Mouse (Mus musculus): ENCODE results near the gene Zmat5. TPM values are rescaled to one million over a fixed set of nuclear protein-coding genes. Genes with fewer than 3 reads are reported as not detected.
A peak's percentile ranks its signal among the peaks of the same experiment; 100 is the strongest.

Gene Zmat5
- total RNA-seq, 2 experiments from 2014 or later: 19.7 to 50.8 TPM

DNA sequence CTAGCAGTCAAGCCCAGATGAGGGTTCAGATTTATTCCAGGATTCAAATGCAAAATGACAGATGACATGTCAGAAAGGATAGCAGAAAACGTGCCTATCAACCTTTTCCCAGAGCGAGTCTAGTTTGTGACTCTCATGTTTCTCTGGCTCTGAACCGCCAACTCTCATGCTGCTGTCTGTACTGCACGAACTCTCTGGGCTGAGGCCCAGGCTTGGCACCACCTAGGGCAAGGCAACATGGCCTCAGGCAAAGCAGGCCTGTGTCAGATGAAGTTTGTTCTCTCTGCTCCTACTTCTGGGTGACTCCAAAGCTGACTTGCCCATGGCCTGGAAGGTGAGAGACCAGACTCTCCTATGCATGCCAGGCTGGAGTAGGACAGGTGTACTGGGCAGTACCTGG is 63.9 kb downstream of the Zmat5 start:
- ATAC-seq (replicated peaks; ENCODE audit: poor library complexity, severe bottlenecking): no peak

DNA sequence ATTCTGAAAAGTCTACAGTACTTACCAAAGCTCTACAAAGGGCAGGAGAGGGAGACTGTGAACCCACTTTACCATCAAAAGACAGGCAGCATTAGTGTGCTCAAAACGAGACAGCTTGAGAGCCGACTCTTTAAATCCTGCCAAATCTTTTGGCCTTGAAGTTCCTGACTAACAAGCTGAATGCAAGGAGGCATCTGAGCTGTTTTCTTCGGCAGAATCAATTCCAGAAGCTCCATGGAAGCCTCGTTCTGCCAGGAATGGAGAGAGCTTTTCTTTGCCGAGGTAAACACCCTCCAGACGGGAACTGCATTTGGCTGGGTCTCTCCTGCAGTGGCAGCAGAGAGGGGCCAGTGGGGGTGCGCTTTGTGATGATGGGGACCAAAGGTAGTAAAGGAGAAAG is 64.8 kb downstream of the Zmat5 start:
- no peak for ATAC-seq (replicated peaks; ENCODE audit: poor library complexity, severe bottlenecking)

DNA sequence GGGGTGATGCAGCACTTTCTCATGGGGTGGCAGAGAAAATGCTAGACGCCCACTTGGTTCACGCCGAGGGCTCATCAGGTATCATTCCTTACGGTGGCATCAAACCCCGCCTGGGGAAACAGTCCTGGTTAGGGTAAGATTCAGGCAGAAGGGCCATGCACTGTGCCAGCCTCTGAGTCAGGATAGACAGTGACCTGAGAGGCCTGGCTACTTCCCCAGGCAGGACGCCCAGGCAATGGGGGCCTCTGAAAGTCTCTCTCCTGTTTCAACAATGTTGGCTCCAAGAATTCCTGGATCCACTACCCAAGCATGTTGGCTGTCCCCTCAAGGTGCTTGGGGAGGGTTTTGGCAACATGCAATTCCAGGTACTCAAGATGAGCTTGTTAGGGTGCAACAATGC is 65.4 kb downstream of the Zmat5 start:
- no peak for ATAC-seq (replicated peaks; ENCODE audit: poor library complexity, severe bottlenecking)

DNA sequence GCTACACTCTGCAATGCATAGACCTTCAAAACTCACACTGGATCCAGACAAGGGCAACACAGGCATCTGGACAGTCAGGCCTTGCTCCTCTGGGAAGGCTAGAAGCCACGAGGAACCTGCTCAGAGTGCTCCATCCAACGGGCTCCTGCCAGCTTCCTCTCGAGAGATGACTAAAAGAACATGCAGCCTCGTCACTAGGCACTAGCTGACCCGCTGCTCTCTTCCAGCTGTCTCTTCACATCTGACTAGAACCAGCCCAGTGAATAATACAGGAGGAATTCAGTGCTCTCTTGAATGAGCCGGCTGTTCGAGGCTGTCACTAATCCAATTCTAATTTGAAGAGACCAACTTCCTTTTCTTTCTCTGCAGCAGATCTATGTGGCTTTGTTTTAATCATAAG is 67.3 kb downstream of the Zmat5 start:
- no peak for ATAC-seq (replicated peaks; ENCODE audit: poor library complexity, severe bottlenecking)

DNA sequence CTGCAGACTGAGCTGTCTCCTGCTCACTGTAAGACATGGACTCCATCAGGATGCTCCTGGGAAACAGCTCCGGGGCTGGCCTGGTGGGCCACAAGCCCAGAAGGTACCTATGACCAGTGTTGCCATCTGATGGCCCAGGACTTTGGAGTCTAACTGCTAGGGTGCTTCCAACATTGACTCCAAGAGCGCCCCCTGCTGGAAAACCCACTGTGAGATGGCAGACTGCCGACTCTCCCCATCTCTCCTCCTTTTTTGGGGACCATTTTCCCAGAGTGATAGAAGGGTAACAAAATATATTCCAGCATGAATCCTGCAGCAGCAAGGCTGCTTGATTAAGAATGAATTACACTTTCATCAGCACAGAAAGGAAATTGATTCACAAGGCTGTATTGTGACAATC is 68.4 kb downstream of the Zmat5 start:
- peak; percentile 25; the same call in 1 of the 2 replicates for ATAC-seq (replicated peaks; ENCODE audit: poor library complexity, severe bottlenecking)

DNA sequence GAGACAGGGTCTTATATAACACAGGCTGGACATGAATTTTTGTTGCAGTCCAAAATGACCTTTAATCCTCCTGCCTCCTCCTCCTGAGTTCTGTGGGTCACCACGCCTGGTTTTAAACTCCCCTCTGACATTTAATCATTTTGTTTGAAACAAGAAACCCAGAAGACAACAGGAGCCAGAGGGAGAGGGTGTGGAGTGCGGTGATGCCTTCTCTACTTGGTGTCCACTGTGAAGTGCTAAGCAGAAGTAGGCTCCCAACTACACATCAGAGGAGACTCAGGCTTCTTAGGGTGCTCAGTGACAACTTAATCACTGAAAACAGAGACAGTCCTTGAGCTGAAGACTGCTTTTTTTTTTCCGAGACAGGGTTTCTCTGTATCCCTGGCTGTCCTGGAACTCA is 76.4 kb downstream of the Zmat5 start:
- no peak for ATAC-seq (replicated peaks; ENCODE audit: poor library complexity, severe bottlenecking)

DNA sequence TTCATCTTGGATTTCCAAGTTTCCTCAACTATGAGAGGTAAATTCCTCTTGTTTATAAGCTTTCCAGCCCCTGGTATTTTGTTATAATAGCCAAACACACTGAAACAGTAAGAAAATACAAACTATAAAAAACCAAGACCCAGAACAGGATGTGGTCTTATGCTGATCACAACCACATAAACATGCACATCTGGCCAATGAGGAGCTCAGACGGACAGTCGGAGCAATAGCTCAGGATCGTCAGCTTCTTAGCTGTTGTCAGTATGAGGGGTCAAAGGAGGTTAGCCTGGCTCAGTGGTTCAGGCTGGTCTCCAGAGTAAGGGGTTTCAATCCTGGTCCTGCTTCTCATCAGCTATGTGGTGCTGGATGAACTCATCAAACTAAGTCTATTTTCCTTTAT is 78.6 kb downstream of the Zmat5 start:
- no peak; the same call in 1 of the 2 replicates for ATAC-seq (replicated peaks; ENCODE audit: poor library complexity, severe bottlenecking)

DNA sequence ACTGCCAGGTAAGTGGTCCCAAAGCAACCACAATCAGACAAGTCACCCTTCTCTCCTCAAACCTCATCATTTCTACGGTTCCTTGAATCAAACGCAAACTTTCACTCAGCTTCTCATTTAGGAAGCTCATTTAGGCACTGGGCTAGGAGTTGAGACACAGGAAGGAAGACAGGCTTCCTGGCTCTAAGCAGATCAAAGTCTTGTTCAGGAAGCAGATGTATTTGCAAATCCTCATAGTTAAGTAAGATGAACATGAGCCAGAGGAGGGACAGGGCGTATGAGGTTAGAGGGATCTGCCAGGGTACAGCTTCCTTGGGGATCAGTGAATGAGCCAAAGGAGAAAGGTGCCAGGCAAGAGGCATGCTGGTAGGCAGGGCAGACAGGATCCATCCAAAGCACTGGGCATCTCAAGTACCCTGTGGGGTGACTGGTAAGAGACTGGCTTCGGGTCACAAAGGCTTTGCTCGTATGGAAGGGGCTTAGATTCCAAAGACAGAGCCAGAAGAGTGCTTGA is 80.2 kb downstream of the Zmat5 start:
- peak; percentile 87 for ATAC-seq (replicated peaks; ENCODE audit: poor library complexity, severe bottlenecking)

Other genes with a start within 250 kb of the Zmat5 start
- gene Mtmr3, start 109.8 kb upstream of the Zmat5 start, total RNA-seq (2014; fragmentation: Nextera tagmentation): 47.6 and 48.6 TPM in 2 replicates
- gene Mtmr3, start 109.8 kb upstream of the Zmat5 start, total RNA-seq (2017): 57.7 and 76.1 TPM in 2 replicates
- gene Gm11032, start 84.6 kb upstream of the Zmat5 start, total RNA-seq (2014; fragmentation: Nextera tagmentation): not detected in 2 replicates
- gene Gm11032, start 84.6 kb upstream of the Zmat5 start, total RNA-seq (2017): not detected in 2 replicates
- 36.3 and 36.4 TPM in 2 replicates for gene Ascc2, start 66.9 kb upstream of the Zmat5 start, total RNA-seq (2014; fragmentation: Nextera tagmentation)
- gene Ascc2, start 66.9 kb upstream of the Zmat5 start, total RNA-seq (2017): 23.1 and 23.7 TPM in 2 replicates
- gene Uqcr10, start 336 bp upstream of the Zmat5 start, total RNA-seq (2014; fragmentation: Nextera tagmentation): 357 and 416 TPM in 2 replicates
- 189 and 204 TPM in 2 replicates for gene Uqcr10, start 336 bp upstream of the Zmat5 start, total RNA-seq (2017)
- not detected in 2 replicates for gene Cabp7, start 42.1 kb downstream of the Zmat5 start, total RNA-seq (2014; fragmentation: Nextera tagmentation)
- gene Cabp7, start 42.1 kb downstream of the Zmat5 start, total RNA-seq (2017): not detected in 2 replicates
- gene Nf2, start 144.9 kb downstream of the Zmat5 start, total RNA-seq (2014; fragmentation: Nextera tagmentation): 35.6 and 45.1 TPM in 2 replicates
- gene Nf2, start 144.9 kb downstream of the Zmat5 start, total RNA-seq (2017): 48.0 and 73.3 TPM in 2 replicates
- gene Nipsnap1, start 169.3 kb downstream of the Zmat5 start, total RNA-seq (2014; fragmentation: Nextera tagmentation): 13.4 and 22.3 TPM in 2 replicates
- gene Nipsnap1, start 169.3 kb downstream of the Zmat5 start, total RNA-seq (2017): 17.5 and 20.0 TPM in 2 replicates
- gene Thoc5, start 190.6 kb downstream of the Zmat5 start, total RNA-seq (2014; fragmentation: Nextera tagmentation): 25.7 and 29.8 TPM in 2 replicates
- 54.6 and 67.6 TPM in 2 replicates for gene Thoc5, start 190.6 kb downstream of the Zmat5 start, total RNA-seq (2017)
- 0.70 and 2.1 TPM in 2 replicates for gene Nefh, start 243.4 kb downstream of the Zmat5 start, total RNA-seq (2014; fragmentation: Nextera tagmentation)
- gene Nefh, start 243.4 kb downstream of the Zmat5 start, total RNA-seq (2017): 1.4 and 2.7 TPM in 2 replicates

All from granulocyte monocyte progenitor cell, adult 5-6 weeks (primary cell).